Mouse (Mus musculus) lung, embryonic 14.5 days (tissue): Measurements from ENCODE around the gene Iqschfp. TPM values are rescaled to one million over a fixed set of nuclear protein-coding genes. Genes with fewer than 3 reads are reported as not detected.

Source experiments
- ATAC-seq: fragments of 200-750 bp; cut with Nextera tagmentation; 2 replicates; pipeline ENCODE4 v1.8.0; 2017; ENCODE audit warnings: mild to moderate bottlenecking, moderate TSS enrichment, moderate library complexity; ENCODE audit not compliant: insufficient read depth
- DNase-seq: peaks from one replicate; pipeline ENCODE4 v3.0.0-alpha.2; 2015
- H3K27ac ChIP-seq: fragments of 300-500 bp; sonication (generic); 2 replicates; pipeline ENCODE4 v1.5.1; 2014; ENCODE audit warnings: low read depth, mild to moderate bottlenecking, moderate library complexity
- H3K27me3 ChIP-seq: fragments of 300-500 bp; sonication (generic); 2 replicates; pipeline ENCODE4 v1.6.1; 2014; ENCODE audit warnings: low read length, control low read depth; ENCODE audit not compliant: insufficient read depth
- H3K36me3 ChIP-seq: fragments of 300-500 bp; sonication (generic); 2 replicates; pipeline ENCODE4 v1.6.1; 2014; ENCODE audit warnings: control low read depth; ENCODE audit not compliant: insufficient read depth
- H3K4me1 ChIP-seq: fragments of 300-500 bp; sonication (generic); 2 replicates; pipeline ENCODE4 v1.6.1; 2014; ENCODE audit warnings: antibody characterized with exemption, control low read depth; ENCODE audit not compliant: insufficient read depth
- H3K4me2 ChIP-seq: fragments of 300-500 bp; sonication (generic); 2 replicates; pipeline ENCODE4 v1.6.1; 2014; ENCODE audit warnings: mild to moderate bottlenecking
- H3K4me3 ChIP-seq: fragments of 300-500 bp; sonication (generic); 2 replicates; pipeline ENCODE4 v1.5.1; 2014; ENCODE audit warnings: low read depth, low read length
- H3K9ac ChIP-seq: fragments of 300-500 bp; sonication (generic); 2 replicates; pipeline ENCODE4 v1.6.1; 2014
- H3K9me3 ChIP-seq: fragments of 300-500 bp; sonication (generic); 2 replicates; pipeline ENCODE4 v1.6.1; 2016; ENCODE audit warnings: low read depth, low read length, control low read depth
- CTCF ChIP-seq: IDR thresholded peaks from 2 replicates; pipeline ENCODE4 v1.5.1; 2016; ENCODE audit warnings: antibody characterized with exemption, low read depth
- WGBS: fragments of 180-500 bp; shearing (Covaris S2); extraction: QIAGEN DNeasy Blood & Tissue Kit; methylation state at CpG from one replicate; pipeline ENCODE4 v1.1.7; 2014; 5-methylcytosine and 5-hydroxymethylcytosine counted together
- polyA plus RNA-seq: library from polyadenylated mRNA; unstranded; fragments of >200 nt; fragmentation: Nextera tagmentation; extraction: Ambion mirVana; gene quantifications from 2 replicates; pipeline ENCODE4 v1.2.1, GENCODE M21; 2014

Iqschfp gene
- polyA plus RNA-seq, 1 experiment from 2014 or later = not detected

DNA sequence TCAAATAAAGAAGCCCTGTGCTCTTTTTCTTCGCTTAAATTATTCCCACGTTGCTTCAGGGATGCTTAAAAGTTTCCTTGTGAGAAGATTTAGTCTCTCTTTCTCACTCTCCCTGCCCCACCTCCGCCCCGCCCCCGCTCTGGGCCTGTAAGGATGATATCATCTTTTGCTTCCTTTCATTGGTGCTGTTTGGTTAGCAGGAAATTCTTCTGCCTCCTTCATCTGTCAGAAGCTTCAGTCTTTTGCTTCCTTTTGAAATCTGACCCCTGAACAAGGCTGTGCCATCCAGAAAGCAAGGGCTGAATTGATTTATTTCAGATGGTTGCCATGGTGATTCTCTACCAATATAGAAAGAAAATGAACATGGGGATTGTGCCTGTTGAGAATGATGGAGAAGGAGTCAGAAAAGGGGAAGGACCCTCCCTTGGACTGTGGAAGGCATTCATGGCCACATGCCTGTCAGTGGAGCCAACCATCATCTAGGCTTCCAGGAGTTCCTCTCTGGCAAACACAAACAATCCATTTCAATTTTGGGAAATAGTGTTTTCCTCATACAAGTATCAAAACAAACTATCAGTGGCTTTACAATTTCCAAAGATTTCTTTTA lies 62.5 kb downstream of the Iqschfp start:
- Histone ChIP-seq H3K9me3 (no peaks in the 10 kb centered on the region), H3K36me3 (no peaks in the 10 kb centered on the region), H3K9ac (no peak overlapping the region), H3K4me3 (no peak overlapping the region), H3K4me1 (0 out of 2 replicates have a peak, but pooled peaks cover 2% of the 10 kb centered on the region), H3K27ac (no peak overlapping the region), H3K4me2 (no peak overlapping the region), H3K27me3 (no peaks in the 10 kb centered on the region)
- 23% methylated on average over 5 of the region's 5 CpGs for WGBS
- no peak for ATAC-seq
- no peak for TF ChIP-seq CTCF
- peak; percentile 37 for DNase-seq

GRCm38 (mm10) chr3:67959672-67960071 lies 67.6 kb downstream of the Iqschfp start:
- no peaks in the 10 kb centered on the region for H3K27me3 ChIP-seq
- DNase-seq = no peak
- H3K4me1 ChIP-seq = 0 out of 2 replicates have a peak, but pooled peaks cover under 1% of the 10 kb centered on the region
- no peak overlapping the region for H3K9ac ChIP-seq
- no peaks in the 10 kb centered on the region for H3K36me3 ChIP-seq
- H3K9me3 ChIP-seq = no peaks in the 10 kb centered on the region
- H3K4me3 ChIP-seq = no peak overlapping the region
- WGBS = 58% methylated on average over 7 of the region's 7 CpGs
- no peak for TF ChIP-seq CTCF
- no peak for ATAC-seq
- H3K27ac ChIP-seq = no peak overlapping the region
- no peak overlapping the region for H3K4me2 ChIP-seq

DNA sequence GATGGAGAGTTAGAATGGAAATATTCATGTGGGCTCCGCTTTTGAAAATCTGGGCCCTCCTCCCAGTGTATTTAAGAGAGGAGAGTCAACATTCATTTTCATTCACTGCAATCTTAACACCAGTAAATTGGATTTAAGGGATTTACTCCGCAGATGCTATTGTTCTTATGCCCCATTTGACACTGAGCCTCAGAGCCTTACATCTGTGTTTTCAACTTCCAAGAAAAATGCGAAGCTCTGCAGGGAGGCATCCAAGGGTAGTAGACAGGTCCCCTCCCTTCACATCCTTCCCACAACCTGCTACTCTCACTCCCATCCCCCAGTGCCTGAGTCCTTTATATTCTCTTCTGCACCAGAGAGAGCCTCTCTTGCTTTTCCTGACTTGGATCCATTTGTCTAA lies 68.1 kb downstream of the Iqschfp start:
- DNase-seq (no peak), ATAC-seq (no peak)
- Histone ChIP-seq H3K9ac (no peak overlapping the region), H3K27ac (no peak overlapping the region), H3K9me3 (no peaks in the 10 kb centered on the region), H3K36me3 (no peaks in the 10 kb centered on the region), H3K27me3 (no peaks in the 10 kb centered on the region), H3K4me3 (no peak overlapping the region), H3K4me2 (no peak overlapping the region), H3K4me1 (no peaks in the 10 kb centered on the region)
- TF ChIP-seq CTCF = no peak
- WGBS = 36% methylated on average over 3 of the region's 3 CpGs

GRCm38 (mm10) chr3:67960727-67961126 lies 68.7 kb downstream of the Iqschfp start:
- Histone ChIP-seq H3K4me2 (no peak overlapping the region), H3K4me3 (no peak overlapping the region), H3K27ac (no peak overlapping the region), H3K9me3 (no peaks in the 10 kb centered on the region), H3K4me1 (no peaks in the 10 kb centered on the region), H3K27me3 (no peaks in the 10 kb centered on the region), H3K9ac (no peak overlapping the region), H3K36me3 (no peaks in the 10 kb centered on the region)
- DNase-seq (no peak), ATAC-seq (no peak)
- TF ChIP-seq CTCF = no peak

DNA sequence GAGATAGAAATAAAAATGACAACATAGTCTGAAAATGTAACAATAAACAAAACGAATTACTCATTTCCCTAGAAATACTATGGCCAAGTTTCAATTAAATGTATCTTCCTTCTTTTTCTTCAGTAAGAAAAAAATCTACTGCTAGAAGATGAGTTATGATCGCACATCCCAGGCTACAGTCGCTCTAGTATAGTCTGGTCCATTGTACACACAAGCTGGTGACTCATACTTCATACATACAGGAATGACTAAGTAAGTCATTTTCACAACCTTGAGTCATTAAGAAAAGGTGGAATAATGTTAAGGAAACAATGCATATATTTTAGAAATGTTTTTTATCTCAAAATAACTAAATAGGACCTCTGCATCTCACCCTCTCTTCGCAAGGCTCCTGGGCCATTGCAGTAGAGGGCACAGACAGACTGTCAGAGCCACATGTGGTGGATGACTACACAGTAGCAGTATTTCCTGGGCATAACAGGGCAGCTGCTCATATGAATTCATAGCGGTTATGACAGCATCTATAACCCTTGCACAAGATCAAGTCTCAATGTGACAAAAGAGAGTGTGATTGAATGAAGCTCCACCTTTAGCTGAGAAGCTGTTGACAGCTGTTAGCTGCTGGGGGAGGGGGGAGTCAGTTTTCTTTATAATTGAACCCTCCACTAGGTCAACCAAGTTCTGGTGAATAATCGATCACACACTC lies 70.1 kb downstream of the Iqschfp start:
- Histone ChIP-seq H3K9me3 (no peaks in the 10 kb centered on the region), H3K4me2 (no peak overlapping the region), H3K27me3 (no peaks in the 10 kb centered on the region), H3K27ac (no peak overlapping the region), H3K4me3 (no peak overlapping the region), H3K9ac (no peak overlapping the region), H3K36me3 (no peaks in the 10 kb centered on the region), H3K4me1 (no peaks in the 10 kb centered on the region)
- no peak for ATAC-seq
- WGBS = 83% methylated on average over 6 of the region's 6 CpGs
- no peak for DNase-seq
- no peak for TF ChIP-seq CTCF

DNA sequence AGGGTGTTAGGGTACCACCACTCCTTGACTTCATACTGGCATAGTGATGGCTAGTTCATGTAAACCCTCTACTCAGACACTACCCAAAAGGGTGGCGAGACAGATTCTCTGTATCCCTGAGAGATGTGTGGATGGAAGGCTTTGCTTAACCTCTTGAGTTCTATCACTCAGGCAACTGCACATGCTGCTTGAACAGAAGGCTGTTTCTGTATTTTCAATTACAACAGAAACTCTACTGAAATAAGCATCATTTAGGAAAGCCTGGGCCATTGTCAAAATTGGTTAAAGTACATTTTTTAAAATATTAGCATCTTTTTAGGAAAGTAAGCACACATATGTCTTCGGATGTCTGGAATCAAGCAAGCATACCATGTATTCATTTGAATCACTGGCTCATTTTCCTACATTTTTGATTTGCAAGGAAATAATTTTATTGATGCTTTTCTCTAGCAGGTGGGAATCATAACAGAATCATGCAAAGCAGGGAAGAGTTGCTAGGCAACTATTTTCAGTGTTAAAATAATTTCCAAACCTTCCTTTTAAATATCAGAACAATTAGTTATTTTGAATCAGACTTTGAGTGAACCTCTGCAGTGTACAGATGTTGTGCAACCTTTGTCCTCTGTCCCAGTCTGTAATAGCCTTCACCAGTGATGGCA lies 82.4 kb downstream of the Iqschfp start:
- Histone ChIP-seq H3K9ac (no peak overlapping the region), H3K4me2 (no peak overlapping the region), H3K27me3 (no peaks in the 10 kb centered on the region), H3K9me3 (no peaks in the 10 kb centered on the region), H3K4me3 (no peak overlapping the region), H3K36me3 (no peaks in the 10 kb centered on the region), H3K4me1 (no peaks in the 10 kb centered on the region), H3K27ac (no peak overlapping the region)
- WGBS = 86% methylated on average over 2 of the region's 2 CpGs
- DNase-seq = no peak
- ATAC-seq = no peak
- TF ChIP-seq CTCF = no peak

DNA sequence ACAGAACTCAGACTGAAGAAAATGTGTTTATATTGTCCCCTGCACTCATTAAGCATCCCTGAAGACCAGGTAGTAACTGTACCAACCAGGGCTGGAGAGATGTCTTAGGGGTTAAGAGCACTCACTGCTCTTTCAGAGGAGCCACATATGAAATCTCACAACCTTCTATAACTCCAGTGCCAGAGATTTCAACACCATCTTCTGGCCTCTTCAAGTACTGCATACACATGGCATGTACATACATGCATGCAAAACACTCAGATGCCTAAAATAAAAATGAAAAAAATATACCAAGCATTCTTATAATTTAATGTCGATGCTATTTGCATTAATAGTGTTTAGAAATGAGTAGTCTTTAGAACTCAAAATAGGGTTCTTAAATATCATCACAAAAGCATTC lies 88.0 kb downstream of the Iqschfp start:
- no peak overlapping the region for H3K4me2 ChIP-seq
- no peaks in the 10 kb centered on the region for H3K36me3 ChIP-seq
- 0 out of 2 replicates have a peak, but pooled peaks have one; percentile 3 for TF ChIP-seq CTCF
- no peaks in the 10 kb centered on the region for H3K9me3 ChIP-seq
- WGBS = 81% methylated on average over 1 of the region's 1 CpGs
- ATAC-seq = no peak
- no peak for DNase-seq
- no peaks in the 10 kb centered on the region for H3K4me1 ChIP-seq
- no peaks in the 10 kb centered on the region for H3K27me3 ChIP-seq
- no peak overlapping the region for H3K27ac ChIP-seq
- no peak overlapping the region for H3K9ac ChIP-seq
- H3K4me3 ChIP-seq = no peak overlapping the region
